Mouse (Mus musculus) WW6 (cell line): ENCODE data around the gene Smurf1.
A peak's percentile ranks its signal among the peaks of the same experiment; 100 is the strongest.

Source experiments
- DNase-seq: peaks from one replicate; pipeline ENCODE4 v3.0.0-alpha.2; 2013; ENCODE audit warnings: low read depth, low spot score

Gene Smurf1

GRCm38 (mm10) chr5:144965639-144966351 lies at the start of gene Smurf1:
Gene Smurf1, minus strand, starts transcription at chr5:144965847.
- DNase-seq, result peak; percentile 78

- DNase-seq, result no peak
Measured at GRCm38 (mm10) chr5:145014278-145014677, 48.6 kb upstream of the Smurf1 start.

- no peak for DNase-seq
Measured at GRCm38 (mm10) chr5:145008878-145009659, 43.4 kb upstream of the Smurf1 start.

DNA sequence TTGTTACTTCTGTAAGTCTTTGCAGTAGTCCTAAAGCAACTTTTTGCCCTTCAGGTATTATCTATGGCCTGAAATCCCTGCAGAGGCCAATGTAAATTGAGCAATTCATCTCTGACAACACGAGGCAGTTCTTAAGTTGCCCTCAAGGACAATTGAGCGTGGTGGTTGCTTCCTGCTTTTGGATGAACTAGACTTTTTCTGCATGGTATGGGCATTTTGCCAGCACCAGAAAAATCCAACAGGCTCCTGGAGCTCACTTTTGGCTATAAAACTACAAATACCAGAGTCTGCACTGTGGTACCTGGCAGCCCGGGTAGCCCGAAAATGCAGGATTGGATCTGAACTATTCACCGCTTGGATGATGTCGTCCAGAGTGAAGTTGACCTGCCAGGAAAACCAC lies 39.9 kb upstream of the Smurf1 start:
- no peak for DNase-seq

DNA sequence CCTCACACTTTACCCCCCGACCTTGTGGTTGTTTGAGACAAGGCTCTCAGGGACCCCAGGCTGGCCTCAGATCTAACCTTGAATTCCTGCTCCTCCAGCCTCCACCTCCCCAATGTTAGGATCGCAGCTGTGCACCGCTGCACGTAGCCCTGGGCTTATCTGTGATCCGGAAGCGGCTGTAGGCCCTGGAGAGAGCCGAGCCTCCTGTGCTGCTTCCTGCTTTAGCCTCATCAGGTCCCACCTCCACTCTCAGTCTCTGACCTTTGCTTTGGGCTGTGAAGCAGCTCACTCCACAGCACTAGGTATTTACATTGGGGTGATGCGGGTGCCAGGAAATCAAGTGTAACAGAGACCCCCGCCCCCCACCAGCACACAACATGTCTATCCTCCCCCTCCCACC lies 38.8 kb upstream of the Smurf1 start:
- DNase-seq, result no peak

GRCm38 (mm10) chr5:145003362-145003761 lies 37.7 kb upstream of the Smurf1 start:
- no peak for DNase-seq

DNA sequence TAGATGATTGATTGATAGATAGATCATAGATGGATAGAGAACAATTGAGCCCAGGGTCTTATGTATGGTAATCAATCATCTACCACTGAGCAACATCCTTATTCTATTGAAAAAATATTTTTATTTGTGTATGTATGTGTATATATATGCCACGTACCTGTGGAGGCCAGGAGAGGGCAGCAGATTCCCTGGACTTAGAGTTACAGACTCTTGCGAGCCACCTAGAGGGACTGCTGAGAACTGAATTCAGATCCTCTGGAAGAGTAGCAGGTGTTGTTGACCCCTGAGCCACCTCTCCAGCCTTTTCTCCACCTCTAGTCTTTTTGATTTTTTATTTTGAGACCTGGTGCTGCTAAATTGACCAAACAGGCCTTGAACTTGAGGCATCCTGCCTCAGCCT lies 32.8 kb upstream of the Smurf1 start:
- DNase-seq, result peak; percentile 49

DNA sequence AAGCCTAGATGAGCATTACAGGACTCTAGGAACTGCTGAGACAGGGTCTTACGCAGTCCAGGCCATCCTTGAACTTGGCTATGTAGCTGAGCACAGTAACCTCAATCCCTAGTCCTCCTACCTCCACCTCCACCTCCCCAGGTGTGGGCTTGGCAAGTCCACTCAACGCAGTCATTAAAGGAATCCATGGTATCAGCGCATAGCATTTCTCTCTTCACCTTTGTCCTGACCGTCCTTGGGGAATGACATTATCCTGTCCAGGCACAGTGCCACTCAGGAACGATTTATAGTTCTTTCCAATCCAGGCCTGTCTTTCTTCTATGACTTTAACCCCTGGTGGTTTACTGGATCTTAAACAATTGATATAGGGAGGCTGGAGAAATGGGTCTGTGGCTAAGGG lies 24.8 kb upstream of the Smurf1 start:
- DNase-seq, result no peak

GRCm38 (mm10) chr5:144990051-144990450 lies 24.4 kb upstream of the Smurf1 start:
- DNase-seq, result no peak

DNA sequence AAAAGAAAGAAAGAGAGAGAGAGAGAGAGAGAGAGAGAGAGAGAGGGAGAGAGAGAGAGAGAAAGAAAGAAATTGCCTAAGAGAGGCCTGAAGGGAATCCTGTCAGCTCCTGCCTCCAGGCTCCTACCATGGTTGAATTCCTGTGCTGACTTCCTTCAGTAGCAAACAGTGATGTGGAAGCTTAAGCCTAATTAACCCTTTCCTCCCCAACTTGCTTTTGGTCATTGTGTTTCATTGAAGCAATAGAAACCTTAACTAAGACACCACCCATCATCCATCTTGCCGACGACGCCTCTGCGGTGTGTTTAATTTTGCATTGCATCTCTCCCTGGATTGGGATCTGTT lies 23.4 kb upstream of the Smurf1 start:
- no peak for DNase-seq

GRCm38 (mm10) chr5:144988340-144989060 lies 22.9 kb upstream of the Smurf1 start:
- DNase-seq, result peak; percentile 46

DNA sequence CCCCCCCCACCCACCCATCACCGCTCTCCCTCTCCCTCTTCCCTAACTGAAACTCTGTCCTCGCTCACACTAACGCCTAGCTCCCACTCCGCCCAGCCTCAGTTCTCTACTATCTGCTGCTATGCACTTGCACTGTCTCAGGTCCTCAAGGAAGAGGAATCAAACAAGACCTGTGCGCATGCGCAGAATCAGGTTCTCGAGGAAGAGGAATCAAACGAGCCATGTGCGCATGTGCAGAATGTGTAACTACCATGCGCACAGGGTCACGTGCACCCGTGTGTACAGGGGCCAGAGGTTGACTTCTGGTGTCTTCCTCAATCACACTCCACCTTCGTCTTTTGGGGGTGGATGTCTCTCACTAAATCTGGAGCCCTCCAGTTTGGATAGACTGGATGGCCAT lies 21.9 kb upstream of the Smurf1 start:
- no peak for DNase-seq

DNA sequence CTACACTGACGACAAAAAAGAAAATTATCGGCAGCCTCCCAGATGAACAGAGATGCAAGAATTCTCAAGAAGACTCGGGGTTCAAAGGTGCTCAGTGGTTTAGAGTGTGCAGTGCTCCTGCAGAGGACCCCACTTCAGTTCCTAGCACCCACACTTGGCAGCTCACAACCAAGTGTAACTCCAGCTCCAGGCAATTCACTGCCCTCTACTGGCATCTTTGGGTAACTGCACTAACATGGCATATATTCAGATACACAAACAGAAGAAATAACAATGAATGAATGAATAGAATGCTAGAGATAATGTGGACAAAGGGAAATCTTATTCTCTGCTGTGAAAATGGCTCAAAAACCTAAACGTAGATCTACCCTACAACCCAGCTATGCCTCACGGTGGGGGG lies 19.2 kb upstream of the Smurf1 start:
- no peak for DNase-seq

DNA sequence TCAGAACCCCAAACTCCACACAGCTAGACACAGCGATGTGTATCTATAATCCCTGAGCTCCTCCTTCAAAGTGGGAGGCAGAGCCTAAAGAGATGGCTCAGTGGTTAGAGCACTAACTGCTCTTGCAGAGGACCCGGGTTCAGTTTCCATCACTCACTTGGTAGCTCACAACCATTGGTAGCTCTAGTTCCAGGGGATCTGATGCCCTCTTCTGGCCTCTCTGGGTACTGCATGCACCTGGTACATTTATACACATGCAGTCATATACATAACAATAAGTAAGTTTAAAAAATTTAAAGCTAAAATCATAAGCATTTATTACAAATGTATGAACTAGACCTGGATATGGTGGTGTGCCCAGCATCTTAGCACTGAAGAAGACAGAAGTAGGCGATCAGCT lies 17.6 kb upstream of the Smurf1 start:
- no peak for DNase-seq

GRCm38 (mm10) chr5:144979110-144979509 lies 13.5 kb upstream of the Smurf1 start:
- no peak for DNase-seq

DNA sequence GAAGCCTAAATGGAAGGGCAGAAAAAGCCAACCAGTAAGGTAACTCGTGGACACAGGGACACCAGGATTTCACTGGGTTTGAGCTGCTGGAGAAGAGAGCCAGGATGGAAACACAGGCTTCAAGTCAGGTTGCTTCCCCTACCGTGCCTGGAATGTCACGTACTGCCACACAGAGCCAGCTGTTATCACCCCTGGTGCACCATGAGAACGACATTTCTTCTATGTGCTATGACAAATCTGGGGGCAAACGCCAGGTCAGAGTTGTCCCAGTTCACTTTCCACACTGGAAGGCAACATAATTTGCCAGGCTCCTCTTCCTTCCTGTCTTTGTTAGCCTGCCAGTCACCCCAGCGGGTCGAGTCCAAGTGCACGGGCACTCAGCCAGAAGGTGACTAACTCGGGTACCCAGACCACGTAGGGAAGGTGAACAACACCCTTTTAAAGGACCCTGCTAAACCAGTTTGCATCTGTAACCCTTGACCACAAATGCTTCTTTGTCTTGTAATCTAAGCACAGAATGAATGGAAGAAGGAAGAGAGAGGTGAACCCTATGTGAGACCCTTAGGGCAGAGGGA lies 13.0 kb upstream of the Smurf1 start:
- DNase-seq, result no peak

DNA sequence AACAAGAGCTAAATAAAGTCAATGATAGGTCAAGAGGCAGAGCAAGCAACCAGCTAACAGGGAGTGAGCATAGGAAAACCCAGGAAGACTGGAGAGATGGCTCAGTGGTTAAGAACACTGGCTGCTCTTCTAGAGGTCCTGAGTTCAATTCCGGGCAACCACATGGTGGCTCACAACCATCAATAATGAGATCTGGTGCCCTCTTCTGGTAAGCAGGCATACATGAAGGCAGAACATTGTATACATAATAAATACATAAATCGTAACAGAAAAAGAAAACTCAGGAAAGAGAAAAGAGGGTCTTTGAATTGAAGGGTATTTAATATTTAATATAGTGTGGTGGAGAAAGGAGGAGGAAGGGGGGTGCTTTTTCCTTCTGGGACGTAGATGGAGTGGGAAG lies 5.6 kb upstream of the Smurf1 start:
- no peak for DNase-seq

DNA sequence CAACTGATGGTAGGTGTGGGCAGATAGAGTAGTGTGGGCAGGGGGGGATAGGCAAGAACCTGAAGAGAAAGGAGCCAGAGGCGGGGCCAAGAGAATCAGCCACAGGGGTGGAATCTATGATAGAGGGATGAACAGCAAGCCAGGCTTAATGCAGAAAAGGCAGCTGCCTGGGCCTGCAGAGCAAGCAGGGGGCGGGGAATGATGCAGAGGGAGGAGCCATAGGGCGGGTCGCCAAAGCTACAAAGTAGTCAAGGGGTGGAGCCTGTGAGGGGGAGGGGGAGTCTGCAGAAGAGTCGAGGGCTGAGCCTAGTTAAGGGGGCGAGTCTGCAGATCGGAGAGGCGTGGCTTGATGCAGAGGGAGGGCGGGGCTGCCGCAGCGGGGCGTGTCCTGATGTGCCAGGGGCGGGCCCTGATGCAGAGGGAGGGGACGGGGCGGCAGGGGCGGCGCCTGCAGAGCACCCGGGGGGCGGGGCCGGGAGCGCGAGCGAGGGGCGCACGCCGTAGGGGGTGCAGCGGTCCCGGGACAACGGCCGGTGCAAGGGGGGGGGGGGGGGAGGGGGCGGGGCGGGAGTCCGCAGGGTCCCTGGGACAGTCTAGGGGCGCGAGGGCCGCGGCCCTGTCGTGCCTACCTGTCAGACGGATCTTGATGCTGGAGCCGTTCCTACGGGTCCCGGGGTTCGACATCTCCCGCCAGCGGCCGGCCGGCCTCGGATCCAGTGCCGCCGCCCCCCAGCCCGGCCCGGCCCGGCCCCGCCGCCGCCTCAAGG lies 592 bp downstream of the Smurf1 start:
- DNase-seq, result peak; percentile 91

DNA sequence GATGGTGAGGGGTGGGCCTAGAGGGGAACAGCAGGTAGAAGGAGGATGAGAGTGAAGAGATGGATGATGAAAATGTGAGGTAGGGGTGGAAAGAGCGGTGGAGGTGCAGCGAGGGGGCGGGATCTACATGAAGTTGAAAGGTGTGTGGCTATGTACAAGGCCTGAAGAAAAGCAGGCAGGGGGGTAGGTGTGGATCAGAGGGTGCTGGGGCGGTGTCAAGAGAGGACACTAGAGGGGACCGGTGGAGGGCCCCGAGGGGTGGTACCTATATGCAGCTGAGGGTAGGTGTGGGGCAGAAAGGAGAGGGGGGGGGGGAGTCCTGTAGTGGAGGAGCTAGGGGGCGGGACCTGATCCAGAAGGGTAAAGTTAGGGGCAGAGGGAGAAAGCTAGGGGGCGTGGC lies 1.2 kb downstream of the Smurf1 start:
- no peak for DNase-seq

GRCm38 (mm10) chr5:144963817-144964261 lies 1.8 kb downstream of the Smurf1 start:
- peak; percentile 70 for DNase-seq

- no peak for DNase-seq
Measured at GRCm38 (mm10) chr5:144963401-144963800, 2.2 kb downstream of the Smurf1 start.
